Mouse (Mus musculus): ENCODE data around the gene Smad3. TPM values are rescaled to one million over a fixed set of nuclear protein-coding genes. Genes with fewer than 3 reads are reported as not detected.
A peak's percentile ranks its signal among the peaks of the same experiment; 100 is the strongest.

The Smad3 gene
- polyA plus RNA-seq, 1 experiment from 2014 or later = 11.8 TPM

DNA sequence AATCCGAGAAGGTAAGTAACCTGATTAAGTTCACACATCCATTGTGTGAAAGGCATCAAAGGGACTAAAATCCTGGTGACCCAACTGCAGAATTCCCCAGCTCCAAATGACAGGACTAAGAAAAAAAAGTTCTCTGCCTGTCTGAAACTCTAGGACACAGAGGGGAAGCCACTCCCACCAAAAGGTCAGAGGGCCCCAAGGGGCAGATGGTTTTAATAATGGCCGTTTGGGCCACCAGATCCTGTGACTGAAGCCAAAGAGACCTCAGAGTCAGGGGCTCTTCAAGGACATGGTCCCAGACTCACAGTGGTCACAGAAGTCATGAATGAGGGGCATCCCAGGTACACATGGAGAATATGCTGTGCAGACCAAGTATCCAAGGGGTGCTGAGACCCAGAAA is 29.3 kb upstream of the Smad3 start:
- Histone ChIP-seq H3K36me3 (ENCODE audit: insufficient read depth, low read length) (no peaks in the 10 kb centered on the region), H3K9ac (replicated peaks; ENCODE audit: low read depth) (no peak overlapping the region), H3K27me3 (replicated peaks; ENCODE audit: insufficient read depth, low read length) (no peaks in the 10 kb centered on the region), H3K4me3 (ENCODE audit: low read depth, low read length) (no peak overlapping the region), H3K9me3 (ENCODE audit: low read length) (no peaks in the 10 kb centered on the region), H3K4me2 (replicated peaks; ENCODE audit: low read depth, low read length) (no peak overlapping the region), H3K27ac (ENCODE audit: low read length) (no peak overlapping the region), H3K4me1 (ENCODE audit: insufficient read depth, low read depth, low read length) (no peaks in the 10 kb centered on the region)
- ATAC-seq = no peak
- WGBS = 55% methylated on average over 2 of the region's 2 CpGs
- no peak for TF ChIP-seq EP300 (IDR thresholded peaks at IDR 0.05)
- no peak for TF ChIP-seq CTCF (IDR thresholded peaks at IDR 0.05)
- DNase-seq (ENCODE audit: low spot score) = no peak

DNA sequence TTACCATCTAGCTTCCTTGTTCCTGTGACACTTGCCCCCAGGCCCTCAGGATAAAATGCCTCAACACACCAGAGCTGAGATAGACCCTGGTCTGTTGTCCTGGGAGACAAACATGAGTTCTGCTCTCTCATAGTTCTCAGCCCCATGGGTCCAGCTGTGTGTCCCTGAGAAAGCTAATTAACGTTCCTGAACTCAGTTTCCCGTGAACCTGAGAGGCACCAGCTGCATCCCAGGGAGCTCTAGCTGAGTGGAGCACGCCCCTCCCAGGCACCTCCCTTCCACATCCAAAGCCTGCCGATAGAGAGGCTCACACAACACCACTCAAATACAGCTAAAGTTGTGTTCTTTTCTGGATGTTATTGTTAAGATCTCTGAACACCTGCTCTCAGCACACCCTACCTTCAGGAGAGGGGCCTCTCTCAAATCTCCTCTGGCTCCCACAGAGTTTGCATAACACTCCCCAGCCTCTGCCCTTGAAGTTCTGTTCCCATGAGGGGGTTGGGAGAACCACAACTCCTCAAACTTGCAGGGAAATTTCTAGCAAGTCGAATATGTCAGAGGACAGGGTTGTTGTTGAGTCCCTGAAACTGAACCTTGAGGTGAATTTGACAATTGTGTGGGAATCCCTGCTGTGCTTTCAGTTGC is 28.4 kb upstream of the Smad3 start:
- Histone ChIP-seq H3K27me3 (replicated peaks; ENCODE audit: insufficient read depth, low read length) (no peaks in the 10 kb centered on the region), H3K9me3 (ENCODE audit: low read length) (no peaks in the 10 kb centered on the region), H3K4me2 (replicated peaks; ENCODE audit: low read depth, low read length) (no peak overlapping the region), H3K9ac (replicated peaks; ENCODE audit: low read depth) (no peak overlapping the region), H3K36me3 (ENCODE audit: insufficient read depth, low read length) (no peaks in the 10 kb centered on the region), H3K4me3 (ENCODE audit: low read depth, low read length) (no peak overlapping the region), H3K27ac (ENCODE audit: low read length) (no peak overlapping the region), H3K4me1 (ENCODE audit: insufficient read depth, low read depth, low read length) (no peaks in the 10 kb centered on the region)
- TF ChIP-seq EP300 (IDR thresholded peaks at IDR 0.05) (no peak), CTCF (IDR thresholded peaks at IDR 0.05) (no peak)
- ATAC-seq (peak; percentile 28), DNase-seq (ENCODE audit: low spot score) (peak; percentile 29)
- 26% methylated on average over 5 of the region's 5 CpGs for WGBS

DNA sequence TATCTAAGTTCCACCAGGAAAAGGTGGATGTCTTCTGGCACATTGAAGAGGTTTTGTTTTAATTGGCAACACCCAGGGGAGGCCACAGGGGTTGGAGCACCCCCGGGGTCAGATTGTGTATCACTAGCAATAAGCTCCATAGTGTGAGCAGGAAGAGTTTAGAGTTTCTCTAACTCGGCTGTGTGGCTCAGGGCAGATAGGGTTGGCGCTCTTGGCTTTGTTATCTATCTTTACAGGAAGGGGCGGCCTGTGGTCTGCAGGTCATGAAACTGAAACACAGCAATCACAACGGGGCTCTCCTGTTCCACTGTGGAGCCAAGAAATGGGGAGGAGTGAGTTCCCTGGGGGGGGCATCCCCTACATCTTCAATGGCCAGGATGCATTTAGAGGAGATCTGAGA is 27.7 kb upstream of the Smad3 start:
- H3K4me2 ChIP-seq (replicated peaks; ENCODE audit: low read depth, low read length) = no peak overlapping the region
- no peaks in the 10 kb centered on the region for H3K4me1 ChIP-seq (ENCODE audit: insufficient read depth, low read depth, low read length)
- TF ChIP-seq CTCF (IDR thresholded peaks at IDR 0.05) = no peak
- no peak for TF ChIP-seq EP300 (IDR thresholded peaks at IDR 0.05)
- H3K4me3 ChIP-seq (ENCODE audit: low read depth, low read length) = no peak overlapping the region
- no peak overlapping the region for H3K9ac ChIP-seq (replicated peaks; ENCODE audit: low read depth)
- ATAC-seq = no peak
- no peaks in the 10 kb centered on the region for H3K27me3 ChIP-seq (replicated peaks; ENCODE audit: insufficient read depth, low read length)
- 48% methylated on average over 5 of the region's 5 CpGs for WGBS
- no peaks in the 10 kb centered on the region for H3K36me3 ChIP-seq (ENCODE audit: insufficient read depth, low read length)
- no peak for DNase-seq (ENCODE audit: low spot score)
- H3K9me3 ChIP-seq (ENCODE audit: low read length) = no peaks in the 10 kb centered on the region
- no peak overlapping the region for H3K27ac ChIP-seq (ENCODE audit: low read length)

DNA sequence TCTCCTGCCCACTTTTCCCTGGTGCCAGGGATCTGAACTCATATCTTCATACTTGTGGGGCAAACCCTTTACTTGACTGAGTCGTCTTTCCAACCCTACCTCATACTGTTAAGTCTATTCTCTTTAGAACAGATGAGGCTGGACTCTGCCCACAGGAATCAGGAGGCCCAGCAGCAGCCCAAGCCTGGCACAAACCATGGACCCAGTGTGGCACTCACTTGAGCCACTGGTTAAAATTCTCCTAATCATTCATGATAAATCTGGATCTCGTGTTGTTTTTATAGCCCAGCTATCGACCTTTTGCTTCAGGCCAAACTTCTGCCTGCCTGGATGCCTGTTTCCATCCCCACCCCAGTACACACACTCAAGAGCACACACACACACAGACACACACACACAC is 26.8 kb upstream of the Smad3 start:
- Histone ChIP-seq H3K9ac (replicated peaks; ENCODE audit: low read depth) (no peak overlapping the region), H3K9me3 (ENCODE audit: low read length) (no peaks in the 10 kb centered on the region), H3K27ac (ENCODE audit: low read length) (no peak overlapping the region), H3K27me3 (replicated peaks; ENCODE audit: insufficient read depth, low read length) (no peaks in the 10 kb centered on the region), H3K4me1 (ENCODE audit: insufficient read depth, low read depth, low read length) (no peaks in the 10 kb centered on the region), H3K36me3 (ENCODE audit: insufficient read depth, low read length) (no peaks in the 10 kb centered on the region), H3K4me2 (replicated peaks; ENCODE audit: low read depth, low read length) (no peak overlapping the region), H3K4me3 (ENCODE audit: low read depth, low read length) (no peak overlapping the region)
- DNase-seq (ENCODE audit: low spot score) = no peak
- TF ChIP-seq CTCF (IDR thresholded peaks at IDR 0.05) (no peak), EP300 (IDR thresholded peaks at IDR 0.05) (no peak)
- 76% methylated on average over 3 of the region's 3 CpGs for WGBS
- no peak for ATAC-seq

DNA sequence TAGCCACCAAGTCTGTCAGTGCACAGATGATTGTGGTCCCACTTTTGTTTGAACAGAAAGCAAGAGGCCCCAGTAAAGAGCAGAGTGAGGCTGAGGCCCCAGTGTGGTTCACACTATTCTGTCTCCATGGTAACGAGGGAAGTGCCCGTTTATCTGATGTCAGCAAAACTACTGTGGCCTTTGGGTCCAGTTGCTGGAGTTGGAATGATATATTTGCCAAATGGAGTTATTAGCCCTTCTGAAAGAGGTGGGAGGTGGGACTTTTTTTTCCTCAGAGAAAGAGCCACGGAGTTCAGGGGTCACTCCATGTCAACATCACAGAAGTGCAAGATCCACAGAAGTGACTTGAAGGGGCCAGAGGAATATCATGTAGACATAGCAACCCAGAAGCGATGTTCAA is 24.9 kb upstream of the Smad3 start:
- Histone ChIP-seq H3K4me3 (ENCODE audit: low read depth, low read length) (no peak overlapping the region), H3K27ac (ENCODE audit: low read length) (no peak overlapping the region), H3K36me3 (ENCODE audit: insufficient read depth, low read length) (no peaks in the 10 kb centered on the region), H3K9ac (replicated peaks; ENCODE audit: low read depth) (no peak overlapping the region), H3K4me1 (ENCODE audit: insufficient read depth, low read depth, low read length) (no peaks in the 10 kb centered on the region), H3K27me3 (replicated peaks; ENCODE audit: insufficient read depth, low read length) (no peaks in the 10 kb centered on the region), H3K4me2 (replicated peaks; ENCODE audit: low read depth, low read length) (no peak overlapping the region), H3K9me3 (ENCODE audit: low read length) (no peaks in the 10 kb centered on the region)
- WGBS = 31% methylated on average over 4 of the region's 4 CpGs
- ATAC-seq = no peak
- peak; percentile 38 for DNase-seq (ENCODE audit: low spot score)
- TF ChIP-seq CTCF (IDR thresholded peaks at IDR 0.05) (no peak), EP300 (IDR thresholded peaks at IDR 0.05) (no peak)

DNA sequence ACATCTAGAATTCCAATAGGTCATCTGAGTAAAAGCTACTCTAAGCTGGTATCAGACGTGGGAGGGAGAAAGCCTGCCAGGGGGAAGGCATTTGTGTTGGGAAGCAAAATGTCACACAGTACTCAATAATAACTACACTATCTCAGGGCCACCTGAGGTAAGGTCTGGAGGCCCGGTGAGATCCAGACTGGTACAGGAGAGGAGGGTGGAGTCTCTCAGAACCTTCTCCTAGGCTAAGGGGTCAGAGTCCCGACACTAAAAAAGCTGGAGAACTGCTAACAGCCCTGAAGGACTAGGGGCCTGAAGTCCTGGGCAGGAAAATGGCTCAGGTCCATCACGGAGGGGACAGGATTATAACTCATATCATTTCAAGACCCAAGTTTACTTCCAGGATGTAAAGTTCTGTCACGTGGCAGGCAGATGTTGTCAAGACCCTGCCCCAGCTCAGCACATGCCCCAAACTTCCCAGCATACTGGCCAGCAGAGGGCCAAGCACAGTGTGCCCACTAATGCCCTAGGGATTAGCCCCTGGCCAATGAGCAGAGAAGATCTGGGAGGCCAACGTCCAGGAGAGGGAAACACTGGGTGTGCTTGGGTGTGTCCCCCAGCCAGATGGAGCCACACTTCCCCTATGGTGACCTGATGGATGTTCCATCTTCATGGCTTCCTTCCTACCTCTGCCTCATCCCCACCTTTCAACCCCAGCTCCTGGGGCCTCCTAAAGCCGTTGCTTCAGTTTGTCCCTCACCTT is 24.1 kb upstream of the Smad3 start:
- H3K27me3 ChIP-seq (replicated peaks; ENCODE audit: insufficient read depth, low read length) = no peaks in the 10 kb centered on the region

More for the DNA sequence above, 24.1 kb upstream of the Smad3 start:
- DNase-seq (ENCODE audit: low spot score) = no peak
- Histone ChIP-seq H3K4me1 (ENCODE audit: insufficient read depth, low read depth, low read length) (no peaks in the 10 kb centered on the region), H3K27ac (ENCODE audit: low read length) (no peak overlapping the region), H3K4me2 (replicated peaks; ENCODE audit: low read depth, low read length) (no peak overlapping the region), H3K9me3 (ENCODE audit: low read length) (no peaks in the 10 kb centered on the region), H3K9ac (replicated peaks; ENCODE audit: low read depth) (no peak overlapping the region), H3K4me3 (ENCODE audit: low read depth, low read length) (no peak overlapping the region), H3K36me3 (ENCODE audit: insufficient read depth, low read length) (no peaks in the 10 kb centered on the region)
- no peak for ATAC-seq
- WGBS = 78% methylated on average over 7 of the region's 7 CpGs
- no peak for TF ChIP-seq CTCF (IDR thresholded peaks at IDR 0.05)
- TF ChIP-seq EP300 (IDR thresholded peaks at IDR 0.05) = no peak
